Mouse (Mus musculus) forebrain, embryonic 15.5 days (tissue): Measurements from ENCODE around the gene Gm28845. TPM values are rescaled to one million over a fixed set of nuclear protein-coding genes. Genes with fewer than 3 reads are reported as not detected.
A peak's percentile ranks its signal among the peaks of the same experiment; 100 is the strongest.

ENCODE experiments used
- ATAC-seq: fragments of 200-750 bp; cut with Nextera tagmentation; replicated peaks from 2 replicates; pipeline ENCODE4 v1.8.0; 2017; ENCODE audit warnings: mild to moderate bottlenecking, moderate TSS enrichment, moderate library complexity
- H3K27ac ChIP-seq: fragments of 300-500 bp; sonication (generic); replicated peaks from 2 replicates; pipeline ENCODE4 v1.5.1; 2015; ENCODE audit warnings: mild to moderate bottlenecking, inconsistent platforms
- H3K27me3 ChIP-seq: fragments of 300-500 bp; sonication (generic); 2 replicates; pipeline ENCODE4 v1.6.1; 2015; ENCODE audit warnings: inconsistent platforms
- H3K36me3 ChIP-seq: fragments of 300-500 bp; sonication (generic); 2 replicates; pipeline ENCODE4 v1.6.1; 2015; ENCODE audit warnings: mild to moderate bottlenecking, inconsistent platforms
- H3K4me1 ChIP-seq: fragments of 300-500 bp; sonication (generic); 2 replicates; pipeline ENCODE4 v1.6.1; 2015; ENCODE audit warnings: inconsistent platforms
- H3K4me2 ChIP-seq: fragments of 300-500 bp; sonication (generic); replicated peaks from 2 replicates; pipeline ENCODE4 v1.6.1; 2015; ENCODE audit warnings: mild to moderate bottlenecking, inconsistent platforms
- H3K4me3 ChIP-seq: fragments of 300-500 bp; sonication (generic); 2 replicates; pipeline ENCODE4 v1.5.1; 2015; ENCODE audit warnings: mild to moderate bottlenecking, inconsistent platforms
- H3K9ac ChIP-seq: fragments of 300-500 bp; sonication (generic); replicated peaks from 2 replicates; pipeline ENCODE4 v1.6.1; 2015; ENCODE audit warnings: mild to moderate bottlenecking, inconsistent platforms
- H3K9me3 ChIP-seq: fragments of 300-500 bp; sonication (generic); 2 replicates; pipeline ENCODE4 v1.6.1; 2016; ENCODE audit warnings: inconsistent platforms
- WGBS: fragments of 180-500 bp; shearing (Covaris S2); methylation state at CpG from one replicate; pipeline ENCODE4 v1.1.7; 2015; ENCODE audit warnings: mixed read lengths; 5-methylcytosine and 5-hydroxymethylcytosine counted together
- polyA plus RNA-seq: library from polyadenylated mRNA; unstranded; fragments of >200 nt; fragmentation: Nextera tagmentation; extraction: Ambion mirVana; gene quantifications from 2 replicates; pipeline ENCODE4 v1.2.1, GENCODE M21; 2015

The Gm28845 gene
- polyA plus RNA-seq, 1 experiment from 2014 or later = not detected

DNA sequence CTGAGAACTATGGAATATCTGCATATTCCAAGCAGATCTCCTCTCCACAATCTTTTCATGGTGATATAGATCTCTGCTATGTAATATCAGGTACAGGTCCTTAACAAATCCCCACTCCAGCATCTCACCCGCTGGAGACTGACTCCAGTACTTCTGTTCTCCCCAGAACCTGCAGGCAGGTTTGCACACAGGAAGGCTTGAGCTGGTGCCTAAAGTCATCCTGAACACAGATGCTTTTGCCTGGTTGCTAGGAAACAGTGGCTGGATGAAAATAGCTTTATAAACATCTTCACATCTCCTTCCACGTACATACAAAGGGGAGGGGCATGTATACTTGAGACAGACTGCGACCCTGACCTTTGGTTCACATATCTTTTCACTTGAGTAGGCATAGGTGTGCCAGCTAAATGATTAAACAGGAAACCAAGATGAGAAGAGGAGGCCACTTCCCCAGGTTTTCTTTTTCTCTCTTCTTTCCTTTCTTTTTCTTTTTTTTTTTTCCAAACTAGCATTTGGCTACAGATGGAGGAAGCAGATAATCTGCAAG lies 10.3 kb upstream of the Gm28845 start:
- H3K9me3 ChIP-seq = no peaks in the 10 kb centered on the region
- H3K9ac ChIP-seq = no peak overlapping the region
- H3K4me3 ChIP-seq = no peak overlapping the region
- 70% methylated on average over 3 of the region's 3 CpGs for WGBS
- no peak overlapping the region for H3K27ac ChIP-seq
- no peaks in the 10 kb centered on the region for H3K4me1 ChIP-seq
- ATAC-seq = no peak
- no peaks in the 10 kb centered on the region for H3K27me3 ChIP-seq
- H3K36me3 ChIP-seq = no peaks in the 10 kb centered on the region
- H3K4me2 ChIP-seq = no peak overlapping the region

DNA sequence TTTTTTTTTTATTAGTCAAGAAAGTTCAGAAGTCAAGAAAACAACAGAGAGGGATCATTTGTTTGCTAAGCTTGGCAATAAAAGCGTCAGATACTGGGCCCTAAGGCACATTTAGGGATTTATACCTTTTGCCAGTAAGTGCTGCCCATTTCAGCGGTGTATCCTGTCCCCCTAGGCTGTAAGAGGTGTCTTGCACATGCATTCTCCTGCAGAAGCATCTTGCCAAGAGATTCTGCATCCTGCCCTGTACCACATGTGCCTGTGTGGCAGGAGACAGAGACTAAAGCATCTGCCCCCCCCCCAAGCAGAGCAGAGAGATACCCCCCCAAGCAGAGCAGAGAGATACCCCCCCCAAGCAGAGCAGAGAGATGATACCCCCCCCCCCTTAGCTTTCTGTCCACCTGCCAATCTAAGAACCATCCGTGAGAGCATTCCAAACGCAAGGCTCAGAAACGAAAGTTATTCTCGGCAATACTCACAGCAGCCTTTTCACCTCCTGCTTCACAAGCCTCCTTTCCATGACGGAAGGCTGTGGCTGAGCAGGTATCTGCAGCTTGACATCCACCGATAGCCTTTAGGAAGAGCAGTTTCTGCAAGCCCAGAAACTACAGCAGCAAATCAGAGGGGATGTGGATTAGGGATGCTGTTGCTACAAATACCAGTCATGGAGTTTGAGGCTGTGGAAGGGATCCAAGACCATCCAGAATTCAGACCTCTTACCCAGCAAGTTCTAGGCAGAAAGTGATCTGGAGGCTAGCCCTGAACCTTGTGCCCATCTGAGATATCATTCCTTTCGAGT lies 3.4 kb upstream of the Gm28845 start, which contains the start of gene D630023F18Rik:
Gene D630023F18Rik, minus strand, starts transcription at position 641 of the 799 bp plus-strand sequence.
- peak within 1 kb of the TSS; percentile 32; the same call in 1 of the 2 replicates for H3K9ac ChIP-seq
- H3K4me2 ChIP-seq = peak within 1 kb of the TSS; percentile 39
- H3K4me3 ChIP-seq = peak within 1 kb of the TSS; percentile 31
- no peaks in the 10 kb centered on the region for H3K36me3 ChIP-seq
- WGBS = 18% methylated on average over 9 of the region's 9 CpGs
- no peaks in the 10 kb centered on the region for H3K4me1 ChIP-seq
- ATAC-seq = no peak
- no peaks in the 10 kb centered on the region for H3K9me3 ChIP-seq
- H3K27ac ChIP-seq = no peak within 1 kb of the TSS
- H3K27me3 ChIP-seq = no peaks in the 10 kb centered on the region

- no peak for ATAC-seq
- Histone ChIP-seq H3K9me3 (no peaks in the 10 kb centered on the region), H3K9ac (no peak overlapping the region), H3K27me3 (no peaks in the 10 kb centered on the region), H3K27ac (no peak overlapping the region), H3K36me3 (no peaks in the 10 kb centered on the region), H3K4me3 (no peak overlapping the region), H3K4me2 (no peak overlapping the region), H3K4me1 (no peaks in the 10 kb centered on the region)
- 85% methylated on average over 8 of the region's 8 CpGs for WGBS
Measured at GRCm38 (mm10) chr1:65118150-65118913, 1.0 kb downstream of the Gm28845 start.

GRCm38 (mm10) chr1:65113536-65114172 lies 5.7 kb downstream of the Gm28845 start:
- Histone ChIP-seq H3K4me1 (no peaks in the 10 kb centered on the region), H3K4me2 (no peak overlapping the region), H3K36me3 (no peaks in the 10 kb centered on the region), H3K9me3 (no peaks in the 10 kb centered on the region), H3K27ac (no peak overlapping the region), H3K4me3 (no peak overlapping the region), H3K27me3 (no peaks in the 10 kb centered on the region), H3K9ac (no peak overlapping the region)
- ATAC-seq = no peak
- 93% methylated on average over 5 of the region's 5 CpGs for WGBS

- H3K4me1 ChIP-seq = no peaks in the 10 kb centered on the region
- no peak overlapping the region for H3K27ac ChIP-seq
- H3K36me3 ChIP-seq = no peaks in the 10 kb centered on the region
- no peak overlapping the region; the same call in 1 of the 2 replicates for H3K4me2 ChIP-seq
- H3K4me3 ChIP-seq = no peak overlapping the region
- H3K9me3 ChIP-seq = no peaks in the 10 kb centered on the region
- H3K27me3 ChIP-seq = no peaks in the 10 kb centered on the region
- ATAC-seq = no peak
- WGBS = 73% methylated on average over 14 of the region's 14 CpGs
- H3K9ac ChIP-seq = no peak overlapping the region
Measured at GRCm38 (mm10) chr1:65112807-65113196, 6.6 kb downstream of the Gm28845 start.

DNA sequence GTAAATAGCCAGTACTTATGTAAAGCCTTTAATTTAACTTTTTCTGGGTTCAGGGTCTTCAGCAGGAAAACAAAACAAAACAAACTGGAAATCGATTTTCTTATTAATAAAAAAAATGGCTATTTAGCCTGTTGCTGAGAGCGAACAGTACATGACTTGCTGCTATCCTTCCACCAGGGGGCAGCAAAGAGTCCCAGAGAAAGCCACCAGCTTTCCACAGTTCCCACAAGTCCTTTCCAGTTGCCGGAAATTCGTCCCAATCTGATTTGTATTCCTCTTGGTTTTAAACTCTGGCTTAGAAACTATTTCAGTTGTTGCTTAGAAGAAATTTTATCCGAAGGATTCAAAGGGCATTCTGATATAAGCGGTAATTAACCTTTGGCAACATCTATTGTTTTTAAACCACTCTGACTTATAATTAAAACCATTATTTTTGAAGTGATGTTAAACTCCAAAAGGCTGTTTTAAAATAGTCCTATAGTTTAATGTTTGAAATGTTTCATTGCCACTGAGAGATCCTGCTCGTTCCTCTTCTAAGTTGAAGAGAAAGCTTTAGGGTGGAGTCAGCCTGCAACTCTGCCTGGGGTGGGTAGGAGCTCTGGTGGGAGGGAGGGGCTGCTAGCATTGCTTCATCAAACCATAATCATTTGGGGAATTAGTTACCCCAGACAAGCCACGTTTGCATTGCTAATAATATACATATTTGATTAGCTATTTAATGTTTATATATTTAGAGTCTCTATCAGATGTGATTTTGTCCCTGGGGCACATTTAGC lies 7.1 kb downstream of the Gm28845 start:
- Histone ChIP-seq H3K4me1 (no peaks in the 10 kb centered on the region), H3K4me2 (no peak overlapping the region; the same call in 1 of the 2 replicates), H3K27me3 (no peaks in the 10 kb centered on the region), H3K27ac (no peak overlapping the region), H3K9me3 (no peaks in the 10 kb centered on the region), H3K4me3 (no peak overlapping the region), H3K9ac (no peak overlapping the region), H3K36me3 (no peaks in the 10 kb centered on the region)
- peak; percentile 81 for ATAC-seq
- 13% methylated on average over 8 of the region's 8 CpGs for WGBS

- no peak for ATAC-seq
- H3K4me2 ChIP-seq = no peak overlapping the region
- no peak overlapping the region for H3K27ac ChIP-seq
- WGBS = 87% methylated on average over 25 of the region's 25 CpGs
- no peaks in the 10 kb centered on the region for H3K27me3 ChIP-seq
- H3K36me3 ChIP-seq = no peaks in the 10 kb centered on the region
- no peaks in the 10 kb centered on the region for H3K4me1 ChIP-seq
- no peaks in the 10 kb centered on the region for H3K9me3 ChIP-seq
- H3K9ac ChIP-seq = no peak overlapping the region
- H3K4me3 ChIP-seq = no peak overlapping the region
Measured at GRCm38 (mm10) chr1:65109756-65110435, 9.5 kb downstream of the Gm28845 start.

DNA sequence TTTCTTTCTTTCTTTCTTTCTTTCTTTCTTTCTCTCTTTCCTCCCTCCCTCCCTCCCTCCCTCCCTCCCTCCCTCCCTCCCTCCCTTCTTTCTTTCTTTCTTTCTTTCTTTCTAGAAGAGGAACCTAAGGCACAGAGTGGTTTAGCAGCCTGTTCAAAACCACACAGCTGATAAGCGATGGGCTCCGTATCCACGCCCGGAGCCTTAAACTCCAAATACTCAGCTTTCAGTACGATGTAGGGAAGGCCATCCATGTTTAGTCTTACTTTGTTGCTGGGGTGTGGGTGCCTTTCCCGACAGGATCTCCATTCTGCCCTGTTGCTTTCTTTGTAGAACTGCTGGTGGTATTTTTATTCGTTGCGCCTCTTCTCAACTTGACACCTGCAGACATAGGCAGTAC lies 10.2 kb downstream of the Gm28845 start:
- Histone ChIP-seq H3K4me2 (no peak overlapping the region), H3K27me3 (no peaks in the 10 kb centered on the region), H3K9me3 (no peaks in the 10 kb centered on the region), H3K36me3 (no peaks in the 10 kb centered on the region), H3K9ac (no peak overlapping the region), H3K27ac (no peak overlapping the region), H3K4me3 (no peak overlapping the region), H3K4me1 (no peaks in the 10 kb centered on the region)
- 92% methylated on average over 8 of the region's 8 CpGs for WGBS
- ATAC-seq = no peak

DNA sequence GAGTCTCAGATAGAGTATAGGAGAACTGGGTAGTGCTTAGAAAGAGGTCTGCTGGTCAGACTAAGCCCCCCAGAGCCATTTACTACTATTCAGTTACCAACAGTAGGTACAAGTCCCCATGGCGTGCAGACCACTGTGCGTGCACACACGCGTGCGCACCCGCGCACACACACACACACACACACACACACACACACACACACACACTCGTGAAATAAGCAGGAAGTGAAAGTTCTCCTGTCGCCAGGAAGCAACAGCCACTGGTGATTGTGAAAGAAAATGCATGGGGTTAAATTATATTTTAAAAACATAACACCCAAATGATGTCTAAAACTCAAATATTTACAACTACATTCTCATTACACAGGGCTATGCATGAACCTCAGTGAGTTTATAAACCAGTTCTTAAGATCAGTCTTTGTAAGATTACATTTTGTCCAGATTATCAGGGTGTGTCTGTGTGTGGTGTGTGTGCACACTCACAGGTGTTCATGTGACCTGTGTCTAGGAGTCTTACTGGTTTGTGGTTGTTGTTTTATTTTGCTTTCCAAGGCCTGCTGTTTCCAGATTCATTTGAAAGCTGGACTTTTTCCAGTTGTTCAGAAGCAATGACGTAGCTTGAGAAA lies 11.6 kb downstream of the Gm28845 start:
- 93% methylated on average over 10 of the region's 10 CpGs for WGBS
- no peak overlapping the region for H3K4me3 ChIP-seq

GRCm38 (mm10) chr1:65103273-65103672 lies 16.1 kb downstream of the Gm28845 start, which contains the start of gene Cryga:
Gene Cryga, minus strand, starts transcription at chr1:65103373.
- no peak for ATAC-seq
- H3K9ac ChIP-seq = no peak within 1 kb of the TSS
- no peaks in the 10 kb centered on the region for H3K36me3 ChIP-seq
- H3K27ac ChIP-seq = no peak within 1 kb of the TSS
- no peaks in the 10 kb centered on the region for H3K9me3 ChIP-seq
- no peak within 1 kb of the TSS for H3K4me2 ChIP-seq
- H3K4me1 ChIP-seq = no peaks in the 10 kb centered on the region
- H3K27me3 ChIP-seq = no peaks in the 10 kb centered on the region
- H3K4me3 ChIP-seq = no peak within 1 kb of the TSS
- 90% methylated on average over 11 of the region's 11 CpGs for WGBS

More for the DNA sequence above, 11.6 kb downstream of the Gm28845 start:
- Histone ChIP-seq H3K27ac (no peak overlapping the region), H3K9me3 (no peaks in the 10 kb centered on the region), H3K36me3 (no peaks in the 10 kb centered on the region), H3K9ac (no peak overlapping the region), H3K27me3 (no peaks in the 10 kb centered on the region), H3K4me1 (no peaks in the 10 kb centered on the region), H3K4me2 (no peak overlapping the region)
- ATAC-seq = no peak
